Mouse (Mus musculus): ENCODE measurements around the gene Mark4. TPM values are rescaled to one million over a fixed set of nuclear protein-coding genes. Genes with fewer than 3 reads are reported as not detected.

The Mark4 gene
- total and polyA plus RNA-seq, 2 experiments from 2014 or later: 21.0 to 47.1 TPM

DNA sequence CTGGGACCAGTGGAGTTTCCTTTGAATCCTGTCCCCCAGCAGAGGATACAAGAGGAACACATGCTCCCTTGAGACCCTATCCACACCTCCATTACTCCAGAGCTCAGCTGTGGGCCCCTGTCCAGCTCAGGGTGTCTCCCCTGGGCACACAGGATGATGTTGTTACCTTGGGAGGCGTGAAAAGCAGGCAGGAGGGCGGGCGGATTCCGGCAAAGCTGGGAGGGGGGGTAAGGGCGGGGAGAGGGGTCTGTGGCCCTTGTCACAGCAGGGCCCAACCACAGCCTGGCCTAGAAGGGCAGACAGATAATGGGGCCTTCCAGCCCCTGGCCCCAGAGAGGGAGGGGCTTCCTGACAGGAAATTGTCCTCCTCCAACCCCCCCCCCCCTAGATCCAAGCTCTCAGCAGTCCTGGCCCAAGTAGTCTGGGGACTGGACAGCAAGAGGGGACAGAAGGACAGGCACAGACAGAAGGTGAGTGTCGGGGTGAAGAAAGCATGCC is 4.3 kb upstream of the Mark4 start, which contains the start of gene Exoc3l2:
TSS of gene Exoc3l2 (plus strand) at position 448 of the 498 bp plus-strand sequence.
- Histone ChIP-seq H3K36me3 (ENCODE audit: insufficient read depth) (no peaks in the 10 kb centered on the region), H3K4me2 (ENCODE audit: low read depth) (no peak within 1 kb of the TSS), H3K27ac (ENCODE audit: low read depth, low read length) (no peak within 1 kb of the TSS), H3K9me3 (ENCODE audit: low read length) (no peaks in the 10 kb centered on the region), H3K9ac (no peak within 1 kb of the TSS), H3K4me1 (ENCODE audit: insufficient read depth) (peaks cover 6% of the 10 kb centered on the region; the same call in 1 of the 2 replicates), H3K4me3 (ENCODE audit: low read depth, low read length) (no peak within 1 kb of the TSS), H3K27me3 (ENCODE audit: insufficient read depth, low read length) (peaks cover 7% of the 10 kb centered on the region)
- ATAC-seq (no peak), DNase-seq (no peak)
- 19% methylated on average over 6 of the region's 6 CpGs for WGBS
- TF ChIP-seq CTCF (IDR thresholded peaks at IDR 0.05; ENCODE audit: low read depth): no peak

DNA sequence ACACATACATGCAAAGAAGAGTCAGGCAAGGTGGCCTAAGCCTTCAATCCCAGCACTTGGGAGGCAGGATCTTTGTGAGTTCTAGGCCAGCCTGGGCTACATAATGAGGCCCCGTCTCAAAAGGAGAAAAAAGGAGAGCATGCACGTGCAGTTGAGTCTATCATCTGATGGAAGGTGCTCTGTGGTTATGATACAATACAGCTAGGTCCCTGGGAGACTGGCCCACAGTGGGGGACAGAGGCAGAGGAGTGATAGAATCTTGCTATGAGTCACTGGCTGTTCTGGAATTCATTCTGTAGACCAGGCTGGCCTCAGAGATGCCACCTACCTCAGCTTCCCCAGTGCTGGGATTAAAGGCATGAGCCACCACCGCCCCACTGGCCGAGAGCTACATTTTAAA is 3.8 kb upstream of the Mark4 start:
- Histone ChIP-seq H3K27me3 (ENCODE audit: insufficient read depth, low read length) (peaks cover 4% of the 10 kb centered on the region), H3K9ac (no peak overlapping the region), H3K27ac (ENCODE audit: low read depth, low read length) (no peak overlapping the region), H3K4me2 (ENCODE audit: low read depth) (no peak overlapping the region), H3K9me3 (ENCODE audit: low read length) (no peaks in the 10 kb centered on the region), H3K36me3 (ENCODE audit: insufficient read depth) (no peaks in the 10 kb centered on the region), H3K4me1 (ENCODE audit: insufficient read depth) (peaks cover 8% of the 10 kb centered on the region), H3K4me3 (ENCODE audit: low read depth, low read length) (no peak overlapping the region)
- TF ChIP-seq CTCF (IDR thresholded peaks at IDR 0.05; ENCODE audit: low read depth): no peak
- WGBS: 66% methylated on average over 4 of the region's 4 CpGs
- ATAC-seq (no peak), DNase-seq (no peak)

DNA sequence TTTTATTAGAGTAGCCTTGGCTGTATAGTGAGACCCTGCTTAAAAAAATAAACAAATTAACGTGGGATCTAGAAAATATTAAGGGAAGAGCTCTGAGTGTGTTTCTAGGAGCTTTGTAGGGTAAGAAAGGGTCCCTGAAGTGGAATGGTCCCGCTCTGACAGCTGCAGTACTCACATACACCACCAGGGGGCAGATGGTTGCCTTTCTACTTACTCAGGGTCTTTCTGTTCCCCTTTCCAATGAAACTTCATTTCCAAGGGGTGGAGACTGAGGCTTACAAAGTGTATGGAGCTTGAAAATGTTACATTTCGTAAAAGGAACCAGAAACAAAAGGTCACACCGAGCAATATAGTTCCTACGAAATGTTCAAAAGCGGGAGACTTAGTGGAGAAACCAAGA is 2.9 kb upstream of the Mark4 start:
- 0 out of 2 replicates have a peak, but pooled peaks cover under 1% of the 10 kb centered on the region for H3K36me3 ChIP-seq (ENCODE audit: insufficient read depth)
- ATAC-seq (no peak; the same call in 1 of the 2 replicates), DNase-seq (peak; percentile 90)
- H3K4me1 ChIP-seq (ENCODE audit: insufficient read depth): peaks cover 16% of the 10 kb centered on the region
- no peak overlapping the region for H3K9ac ChIP-seq
- no peak overlapping the region for H3K27ac ChIP-seq (ENCODE audit: low read depth, low read length)
- 6% methylated on average over 6 of the region's 6 CpGs for WGBS
- TF ChIP-seq CTCF (IDR thresholded peaks at IDR 0.05; ENCODE audit: low read depth): peak; percentile 93
- no peaks in the 10 kb centered on the region; the same call in 1 of the 2 replicates for H3K27me3 ChIP-seq (ENCODE audit: insufficient read depth, low read length)
- H3K4me3 ChIP-seq (ENCODE audit: low read depth, low read length): no peak overlapping the region
- no peak overlapping the region for H3K4me2 ChIP-seq (ENCODE audit: low read depth)
- H3K9me3 ChIP-seq (ENCODE audit: low read length): no peaks in the 10 kb centered on the region

DNA sequence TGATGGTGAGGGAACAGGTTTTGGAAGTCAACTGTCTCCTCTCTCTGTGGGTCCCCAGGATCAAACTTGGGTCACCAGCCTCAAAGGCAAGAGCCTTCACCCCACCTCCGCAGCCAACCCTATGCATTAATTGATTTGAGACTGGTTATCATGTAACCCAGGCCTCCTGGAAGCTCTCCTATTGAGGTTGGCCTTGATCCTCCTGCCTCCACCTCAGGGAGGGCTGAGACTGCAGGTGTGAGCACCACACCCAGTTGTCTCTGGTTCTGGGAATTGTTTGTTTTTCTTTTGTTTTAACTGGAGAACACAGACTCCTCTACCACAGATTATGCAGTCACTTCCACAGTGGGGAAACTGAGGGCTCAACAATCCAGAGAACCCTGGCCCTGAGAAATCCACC is 1.9 kb upstream of the Mark4 start:
- 74% methylated on average over 1 of the region's 1 CpGs for WGBS
- Histone ChIP-seq H3K9me3 (ENCODE audit: low read length) (no peaks in the 10 kb centered on the region), H3K4me3 (ENCODE audit: low read depth, low read length) (no peak overlapping the region), H3K36me3 (ENCODE audit: insufficient read depth) (0 out of 2 replicates have a peak, but pooled peaks cover 2% of the 10 kb centered on the region), H3K27ac (ENCODE audit: low read depth, low read length) (no peak overlapping the region), H3K4me1 (ENCODE audit: insufficient read depth) (peaks cover 16% of the 10 kb centered on the region), H3K27me3 (ENCODE audit: insufficient read depth, low read length) (no peaks in the 10 kb centered on the region; the same call in 1 of the 2 replicates), H3K4me2 (ENCODE audit: low read depth) (no peak overlapping the region), H3K9ac (no peak overlapping the region)
- ATAC-seq (no peak), DNase-seq (no peak)
- TF ChIP-seq CTCF (IDR thresholded peaks at IDR 0.05; ENCODE audit: low read depth): no peak

DNA sequence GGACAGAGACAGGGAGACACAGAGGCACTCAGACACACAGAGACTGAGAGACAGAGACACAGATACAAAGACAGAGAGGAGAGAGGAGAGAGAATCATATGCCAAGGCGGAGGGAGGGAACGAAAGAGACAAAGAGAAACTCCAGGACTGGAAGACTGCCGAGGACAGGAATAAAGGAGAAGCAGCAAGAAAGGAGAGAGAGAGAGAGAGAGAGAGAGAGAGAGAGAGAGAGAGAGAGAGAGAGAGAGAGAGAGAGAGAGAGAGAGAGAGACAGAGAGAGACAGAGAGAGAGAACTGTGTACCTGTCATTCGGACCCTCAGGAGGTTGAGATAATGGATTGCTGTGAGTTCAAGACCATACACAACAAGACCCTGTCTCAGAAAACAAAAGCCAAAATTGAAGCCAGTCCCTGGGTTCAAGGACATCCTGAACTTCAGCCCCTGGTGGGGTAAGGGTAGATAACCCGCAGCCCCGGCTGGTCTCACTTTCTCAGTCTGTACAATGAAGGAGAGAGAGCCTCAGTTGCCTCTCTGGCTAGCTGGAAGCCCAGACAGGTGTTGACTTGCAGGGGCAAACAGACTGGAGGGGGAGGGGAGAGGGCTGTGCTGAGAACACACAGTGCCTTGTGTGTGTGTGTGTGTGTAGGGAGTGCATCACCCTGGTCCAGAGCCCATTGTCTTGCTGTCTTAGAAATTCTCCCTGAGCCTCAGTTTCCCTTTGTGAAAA is 686 bp upstream of the Mark4 start:
- 0 out of 2 replicates have a peak, but pooled peaks cover 2% of the 10 kb centered on the region for H3K36me3 ChIP-seq (ENCODE audit: insufficient read depth)
- WGBS: 16% methylated on average over 6 of the region's 6 CpGs
- no peak for DNase-seq

DNA sequence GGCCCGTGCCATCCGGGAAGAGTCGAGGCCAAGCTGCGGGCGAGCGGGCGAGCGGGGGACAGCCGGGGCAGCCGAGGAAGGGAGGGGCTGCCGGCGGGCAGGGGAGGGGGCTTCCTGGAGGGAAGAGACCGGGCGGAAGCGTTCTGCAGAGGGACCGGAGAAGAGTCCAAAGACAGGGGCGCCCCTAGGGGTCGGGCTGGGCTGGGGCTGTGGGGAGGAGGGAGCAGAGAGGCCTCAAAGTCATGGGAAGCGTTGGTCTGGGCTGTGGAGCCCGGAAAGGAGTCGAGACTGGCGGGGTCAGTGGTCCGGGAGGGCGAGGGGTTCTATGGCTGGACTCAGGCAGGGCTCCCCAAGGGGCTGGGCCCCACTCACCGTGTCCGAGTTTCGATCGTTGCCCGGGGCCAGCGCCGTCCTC is 542 bp downstream of the Mark4 start:
- DNase-seq (peak; percentile 67), ATAC-seq (peak; percentile 87)
- Histone ChIP-seq H3K27me3 (ENCODE audit: insufficient read depth, low read length) (no peaks in the 10 kb centered on the region), H3K27ac (ENCODE audit: low read depth, low read length) (peak overlapping the region; percentile 85), H3K36me3 (ENCODE audit: insufficient read depth) (0 out of 2 replicates have a peak, but pooled peaks cover 2% of the 10 kb centered on the region), H3K9me3 (ENCODE audit: low read length) (no peaks in the 10 kb centered on the region), H3K4me3 (ENCODE audit: low read depth, low read length) (peak overlapping the region; percentile 97), H3K4me1 (ENCODE audit: insufficient read depth) (peaks cover 16% of the 10 kb centered on the region), H3K4me2 (ENCODE audit: low read depth) (peak overlapping the region; percentile 93), H3K9ac (peak overlapping the region; percentile 82)
- under 1% methylated on average over 28 of the region's 31 CpGs for WGBS
- peak; percentile 60 for TF ChIP-seq CTCF (IDR thresholded peaks at IDR 0.05; ENCODE audit: low read depth)

More for the DNA sequence above, 686 bp upstream of the Mark4 start:
- H3K4me1 ChIP-seq (ENCODE audit: insufficient read depth): peaks cover 16% of the 10 kb centered on the region
- H3K4me2 ChIP-seq (ENCODE audit: low read depth): peak overlapping the region; percentile 93
- peak overlapping the region; percentile 82 for H3K9ac ChIP-seq
- peak overlapping the region; percentile 97 for H3K4me3 ChIP-seq (ENCODE audit: low read depth, low read length)
- peak overlapping the region; percentile 85 for H3K27ac ChIP-seq (ENCODE audit: low read depth, low read length)
- no peak for TF ChIP-seq CTCF (IDR thresholded peaks at IDR 0.05; ENCODE audit: low read depth)
- no peaks in the 10 kb centered on the region for H3K27me3 ChIP-seq (ENCODE audit: insufficient read depth, low read length)
- no peak for ATAC-seq
- H3K9me3 ChIP-seq (ENCODE audit: low read length): no peaks in the 10 kb centered on the region

Data from forebrain, postnatal 0 days (tissue).